Mouse (Mus musculus) heart, adult 2 months (tissue): ENCODE results near the gene Pus3. TPM values are rescaled to one million over a fixed set of nuclear protein-coding genes. Genes with fewer than 3 reads are reported as not detected.
"Not testable (repeated sequence)": the region's sequence is repeated elsewhere in the genome, so short reads cannot be mapped to it uniquely, and the experiment has no call there.

Source experiments
- DNase-seq, 2 experiments: peaks; one replicate each; pipeline ENCODE4 v3.0.0; 2021
- H3K27ac ChIP-seq: fragments of 200-600 bp; 2 replicates; pipeline ENCODE4 v1.8.1; 2022
- H3K27me3 ChIP-seq: fragments of 200-500 bp; 2 replicates; pipeline ENCODE4 v1.6.1; 2012; ENCODE audit warnings: mild to moderate bottlenecking, low read length, inconsistent platforms, mixed read lengths; ENCODE audit not compliant: control insufficient read depth, insufficient read depth
- H3K36me3 ChIP-seq: fragments of 200-500 bp; 2 replicates; pipeline ENCODE4 v1.6.1; 2012; ENCODE audit warnings: low read length, inconsistent platforms; ENCODE audit not compliant: control insufficient read depth, insufficient read depth
- H3K4me1 ChIP-seq: fragments of 200-500 bp; 2 replicates; pipeline ENCODE4 v1.6.1; 2011; ENCODE audit warnings: low read length; ENCODE audit not compliant: control insufficient read depth, insufficient read depth
- H3K4me3 ChIP-seq: fragments of 200-600 bp; 2 replicates; pipeline ENCODE4 v1.8.1; 2022
- H3K79me2 ChIP-seq: fragments of 200-500 bp; replicated peaks from 2 replicates; pipeline ENCODE4 v1.6.1; 2012; ENCODE audit warnings: mild to moderate bottlenecking, inconsistent platforms, low read length, moderate library complexity, mixed read lengths; ENCODE audit not compliant: control insufficient read depth, insufficient read depth
- H3K9ac ChIP-seq: fragments of 200-500 bp; 2 replicates; pipeline ENCODE4 v1.6.1; 2012; ENCODE audit warnings: low read depth, mild to moderate bottlenecking, control low read depth, inconsistent platforms, low read length, mixed read lengths
- CTCF ChIP-seq: fragments of 200-600 bp; IDR thresholded peaks from 2 replicates; pipeline ENCODE4 v1.8.1; 2022; ENCODE audit warnings: antibody characterized with exemption, mild to moderate bottlenecking, moderate library complexity
- EP300 ChIP-seq: fragments of 200-500 bp; IDR thresholded peaks from 2 replicates; pipeline ENCODE4 v1.6.1; 2011; ENCODE audit warnings: low read depth, low read length, control low read depth; ENCODE audit not compliant: insufficient read depth
- POLR2A ChIP-seq: fragments of 200-500 bp; IDR thresholded peaks from 2 replicates; pipeline ENCODE4 v1.6.1; 2011; ENCODE audit warnings: mild to moderate bottlenecking, low read depth, low read length, control low read depth; ENCODE audit not compliant: insufficient read depth
- WGBS: fragments of 180-500 bp; shearing (Covaris S2); methylation state at CpG from one replicate; pipeline ENCODE4 v1.1.7; 2018; 5-methylcytosine and 5-hydroxymethylcytosine counted together
- intact Hi-C: fragments of 180-260 bp; cut with DNase I; formaldehyde crosslinking; loops from one replicate; pipeline ENCODE4 v1.15.1; 2025
- polyA plus RNA-seq: library from polyadenylated mRNA; depleted of rRNA; stranded (reverse); fragments of >200 nt; gene quantifications from 2 replicates; pipeline ENCODE4 v1.2.3, GENCODE M21; 2012; rRNA removed
- total RNA-seq, 2 experiments: library from RNA; stranded (reverse); gene quantifications; 2 replicates each; pipeline ENCODE4 v1.2.3; 2021

Gene Pus3
- total and polyA plus RNA-seq, 3 experiments: 1.8 to 6.3 (median 6.0) TPM

GRCm38 (mm10) chr9:35592903-35593302 lies 34.5 kb downstream of the Pus3 start:
- H3K36me3 ChIP-seq: no peaks in the 10 kb centered on the region
- H3K4me3 ChIP-seq: no peak overlapping the region
- H3K27me3 ChIP-seq: no peaks in the 10 kb centered on the region
- TF ChIP-seq CTCF (peak; percentile 69), EP300 (no peak), POLR2A (no peak)
- no peak overlapping the region for H3K27ac ChIP-seq
- no peak overlapping the region for H3K9ac ChIP-seq
- H3K4me1 ChIP-seq: no peaks in the 10 kb centered on the region
- no peak for DNase-seq
- intact Hi-C loops: loop anchor here (10.0 kb wide), 1 partner anchor 1122 kb away; no protein-coding TSS in a partner anchor
- 17% methylated on average over 2 of the region's 2 CpGs for WGBS
- H3K79me2 ChIP-seq: no peaks in the 10 kb centered on the region

DNA sequence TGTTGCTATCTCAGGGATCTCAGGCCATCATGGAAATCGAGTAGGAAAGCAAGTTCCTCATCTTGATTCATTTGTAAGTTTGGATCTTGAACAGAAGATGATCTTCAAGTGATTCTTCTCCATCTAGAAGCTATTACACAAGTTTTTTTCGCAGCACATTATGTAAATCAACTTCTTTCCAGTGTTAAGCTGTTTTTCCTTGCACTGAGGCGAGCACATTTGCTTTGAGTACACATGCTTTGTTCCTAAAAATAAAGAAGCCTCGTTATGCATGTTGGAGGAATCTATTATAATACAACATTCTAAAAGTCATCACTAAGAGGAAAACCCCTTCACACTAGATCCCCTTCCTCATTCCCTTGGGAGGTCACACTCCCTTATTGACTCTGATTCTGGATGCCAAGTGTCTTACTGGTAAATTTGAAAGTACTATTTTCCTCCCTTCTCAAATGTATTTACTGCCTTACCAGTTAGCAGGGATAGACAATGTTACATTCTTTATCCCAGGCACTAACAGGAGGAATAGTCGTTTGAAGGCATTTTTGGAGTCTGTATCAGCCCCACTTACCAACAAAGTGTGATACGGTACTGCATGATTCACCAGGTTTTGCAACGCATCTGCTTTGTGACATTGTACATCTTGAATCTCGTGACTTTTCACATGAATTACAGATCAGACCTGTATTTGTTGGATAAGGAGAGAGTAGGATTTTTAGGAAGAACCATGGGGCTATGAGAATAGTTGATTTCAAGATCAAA lies 49.4 kb downstream of the Pus3 start:
- intact Hi-C loops: no loop called here
- H3K4me1 ChIP-seq: no peaks in the 10 kb centered on the region
- WGBS: 53% methylated on average over 8 of the region's 8 CpGs
- no peak overlapping the region for H3K4me3 ChIP-seq
- DNase-seq: no peak
- H3K9ac ChIP-seq: no peak overlapping the region
- no peak for TF ChIP-seq CTCF
- TF ChIP-seq POLR2A: no peak
- no peak for TF ChIP-seq EP300
- no peaks in the 10 kb centered on the region for H3K79me2 ChIP-seq
- H3K27me3 ChIP-seq: no peaks in the 10 kb centered on the region
- H3K27ac ChIP-seq: no peak overlapping the region
- H3K36me3 ChIP-seq: no peaks in the 10 kb centered on the region

DNA sequence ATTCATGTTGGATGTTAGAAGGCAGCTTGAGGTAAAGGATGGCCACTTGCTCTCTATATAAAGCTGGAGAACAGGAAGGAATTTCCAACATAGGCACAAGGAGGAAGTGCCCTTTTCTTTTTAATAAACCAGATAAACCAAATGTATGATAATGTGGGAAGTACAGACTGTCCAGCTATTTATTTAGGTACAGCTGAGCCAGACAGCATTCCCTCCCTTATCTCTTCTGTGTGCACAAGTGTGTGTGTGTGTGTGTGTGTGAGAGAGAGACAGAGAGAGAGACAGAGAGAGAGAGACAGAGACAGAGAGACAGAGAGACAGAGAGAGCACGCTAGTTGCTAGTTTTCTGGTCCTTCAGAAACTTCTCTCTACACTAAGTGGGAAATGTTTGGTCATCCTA lies 53.4 kb downstream of the Pus3 start, which contains the start of gene Pate4:
Gene Pate4, minus strand, starts transcription at position 101 of the 400 bp plus-strand sequence.
- no peak for TF ChIP-seq CTCF
- intact Hi-C loops: no loop called here
- Histone ChIP-seq H3K27ac (no peak within 1 kb of the TSS), H3K4me1 (no peaks in the 10 kb centered on the region), H3K36me3 (no peaks in the 10 kb centered on the region), H3K9ac (no peak within 1 kb of the TSS), H3K79me2 (no peaks in the 10 kb centered on the region), H3K27me3 (no peaks in the 10 kb centered on the region), H3K4me3 (no peak within 1 kb of the TSS)
- WGBS: 77% methylated on average over 1 of the region's 1 CpGs
- DNase-seq: no peak

- 31% methylated on average over 2 of the region's 2 CpGs for WGBS
- no peak overlapping the region for H3K9ac ChIP-seq
- H3K4me1 ChIP-seq: no peaks in the 10 kb centered on the region
- no peaks in the 10 kb centered on the region for H3K36me3 ChIP-seq
- H3K4me3 ChIP-seq: no peak overlapping the region
- intact Hi-C loops: no loop called here
- TF ChIP-seq CTCF: peak; percentile 51
- no peak for TF ChIP-seq POLR2A
- TF ChIP-seq EP300: no peak
- no peak overlapping the region for H3K27ac ChIP-seq
- H3K27me3 ChIP-seq: no peaks in the 10 kb centered on the region
- no peaks in the 10 kb centered on the region for H3K79me2 ChIP-seq
- DNase-seq: no peak
These were observed 55.6 kb downstream of the Pus3 start for GRCm38 (mm10) chr9:35614005-35614404.

DNA sequence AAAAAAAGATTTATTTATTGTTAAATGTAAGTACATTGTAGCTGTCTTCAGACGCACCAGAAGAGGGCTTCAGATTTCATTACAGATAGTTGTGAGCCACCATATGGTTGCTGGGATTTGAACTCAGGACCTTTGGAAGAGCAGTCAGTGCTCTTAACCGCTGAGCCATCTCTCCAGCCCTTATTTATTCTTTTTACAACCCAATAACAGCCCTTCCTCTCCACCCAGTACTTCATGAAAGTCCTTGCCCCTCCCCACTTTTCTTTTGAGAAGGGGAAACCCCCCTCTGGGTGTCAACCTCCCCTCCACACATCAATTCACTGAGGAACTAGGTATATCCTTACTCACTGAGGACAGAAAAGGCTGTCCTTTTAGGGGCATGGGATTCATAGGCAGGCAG lies 58.4 kb downstream of the Pus3 start:
- WGBS: 63% methylated on average over 2 of the region's 2 CpGs
- H3K4me1 ChIP-seq, intact Hi-C loops, H3K27ac ChIP-seq, H3K9ac ChIP-seq, H3K27me3 ChIP-seq, H3K36me3 ChIP-seq, H3K79me2 ChIP-seq, DNase-seq, H3K4me3 ChIP-seq: not testable (repeated sequence)

Other genes starting within 250 kb of the Pus3 start
- 10 to 100 TPM in 1 of 2 experiments, 1 to 10 TPM in 1; 9.7 to 10.2 TPM for gene Cdon, start 137.5 kb upstream of the Pus3 start, total RNA-seq
- gene Cdon, start 137.5 kb upstream of the Pus3 start, polyA plus RNA-seq: 6.0 and 10.9 TPM in 2 replicates
- not detected for gene Gm1113, start 40.3 kb upstream of the Pus3 start, total RNA-seq
- gene Gm1113, start 40.3 kb upstream of the Pus3 start, polyA plus RNA-seq: not detected in 2 replicates
- not detected for gene Ddx25, start 67 bp upstream of the Pus3 start, total RNA-seq
- gene Ddx25, start 67 bp upstream of the Pus3 start, polyA plus RNA-seq: 0.04 and 0.06 TPM in 2 replicates
- gene Pate2, start 11.7 kb downstream of the Pus3 start, total RNA-seq: not detected
- gene Pate2, start 11.7 kb downstream of the Pus3 start, polyA plus RNA-seq: 0.06 TPM in 1 of 2 replicates, not detected in the other
- 1 to 10 TPM; 1.5 to 2.0 TPM for gene Hyls1, start 11.8 kb downstream of the Pus3 start, total RNA-seq
- gene Hyls1, start 11.8 kb downstream of the Pus3 start, polyA plus RNA-seq: 0.68 and 1.3 TPM in 2 replicates
- gene Pate4, start 53.3 kb downstream of the Pus3 start, total RNA-seq: not detected
- not detected in 2 replicates for gene Pate4, start 53.3 kb downstream of the Pus3 start, polyA plus RNA-seq
- gene Pate3, start 89.6 kb downstream of the Pus3 start, total RNA-seq: not detected
- gene Pate3, start 89.6 kb downstream of the Pus3 start, polyA plus RNA-seq: not detected in 2 replicates
- gene Pate1, start 128.8 kb downstream of the Pus3 start, total RNA-seq: not detected
- gene Pate1, start 128.8 kb downstream of the Pus3 start, polyA plus RNA-seq: not detected in 2 replicates
- gene Gm17677, start 182.5 kb downstream of the Pus3 start, total RNA-seq: not detected
- gene Gm17677, start 182.5 kb downstream of the Pus3 start, polyA plus RNA-seq: not detected in 2 replicates
- gene Gm17727, start 219.5 kb downstream of the Pus3 start, total RNA-seq: not detected
- not detected in 2 replicates for gene Gm17727, start 219.5 kb downstream of the Pus3 start, polyA plus RNA-seq
- gene Gm27235, start 231.5 kb downstream of the Pus3 start, total RNA-seq: not detected
- gene Gm27235, start 231.5 kb downstream of the Pus3 start, polyA plus RNA-seq: not detected in 2 replicates
- gene D730048I06Rik, start 231.5 kb downstream of the Pus3 start, total RNA-seq: not detected
- not detected in 2 replicates for gene D730048I06Rik, start 231.5 kb downstream of the Pus3 start, polyA plus RNA-seq